22 mouse cellular contexts compared by ENCODE assay signal in genomic region chr6:67314697-67315096, GRCm38 (mm10).
DNase-seq lines count a peak whose midpoint lies in the region; ATAC-seq and TF ChIP-seq lines count a peak whose summit lies in the region.
"Had no signal": no experiment of that assay in that cellular context is flagged by ENCODE, and none has a peak within 500 bp of the region (broad histone marks: within the 10 kb centered on the region; RNA-seq: fewer than 3 reads in every experiment).

No protein-coding gene starts in this region.

- no peaks in the 10 kb centered on the region for H3K4me1 ChIP-seq in stomach, embryonic 15.5 days
- H3K4me1 ChIP-seq in stomach, postnatal 0 days (replicated peaks; ENCODE audit: control insufficient read depth, insufficient read depth): no peaks in the 10 kb centered on the region
- H3K4me1 ChIP-seq in intestine, embryonic 16.5 days (ENCODE audit: control insufficient read depth, insufficient read depth, low read length): peaks cover 3% of the 10 kb centered on the region; the same call in 1 of the 2 replicates
- H3K4me1 ChIP-seq: embryonic facial prominence, embryonic 13.5 days; embryonic facial prominence, embryonic 15.5 days; forebrain, embryonic 10.5 days; forebrain, embryonic 12.5 days had no signal

- no peak for TF ChIP-seq EP300 in stomach, postnatal 0 days (optimal IDR thresholded peaks at IDR 0.05)

- DNase-seq in stomach, postnatal 0 days (ENCODE audit: low spot score): no peak
- DNase-seq in retina, embryonic 14.5 days (ENCODE audit: low spot score): no peak
- DNase-seq in thymus, postnatal 4 days: no peak
- DNase-seq: adrenal gland, adult 2 months; adrenal gland, postnatal 10 days; adrenal gland, postnatal 25 days; cerebellum, adult 11 months; cerebellum, adult 18-20 months; cerebellum, adult 8-10 months; cerebellum, adult 9-11 months; cerebellum, postnatal 14 days; cerebellum, postnatal 36 days; embryo, embryonic 11 days had no signal

- WGBS in stomach, embryonic 15.5 days: 76% methylated on average over 1 of the region's 1 CpGs
- WGBS in stomach, postnatal 0 days: 60% methylated on average over 1 of the region's 1 CpGs
- 46% methylated on average over 1 of the region's 1 CpGs for WGBS in intestine, embryonic 16.5 days

- no peaks in the 10 kb centered on the region for H3K27me3 ChIP-seq in stomach, embryonic 15.5 days (replicated peaks)
- H3K27me3 ChIP-seq in stomach, postnatal 0 days (ENCODE audit: control insufficient read depth, insufficient read depth, low read length): no peaks in the 10 kb centered on the region
- no peaks in the 10 kb centered on the region for H3K27me3 ChIP-seq in intestine, embryonic 16.5 days (replicated peaks; ENCODE audit: control insufficient read depth, insufficient read depth, low read length)
- H3K27me3 ChIP-seq: embryonic facial prominence, embryonic 13.5 days; embryonic facial prominence, embryonic 15.5 days; forebrain, embryonic 12.5 days had no signal

- H3K27ac ChIP-seq in stomach, embryonic 15.5 days: no peak overlapping the region
- H3K27ac ChIP-seq in stomach, postnatal 0 days (replicated peaks): no peak overlapping the region
- no peak overlapping the region for H3K27ac ChIP-seq in intestine, embryonic 16.5 days (ENCODE audit: low read length)
- H3K27ac ChIP-seq: embryonic facial prominence, embryonic 13.5 days; embryonic facial prominence, embryonic 15.5 days; forebrain, embryonic 10.5 days; forebrain, embryonic 12.5 days had no signal

- no peak for TF ChIP-seq CTCF in stomach, postnatal 0 days (IDR thresholded peaks at IDR 0.05; ENCODE audit: low read depth)

- H3K9ac ChIP-seq in stomach, embryonic 15.5 days: no peak overlapping the region
- H3K9ac ChIP-seq in stomach, postnatal 0 days (ENCODE audit: low read length): no peak overlapping the region
- H3K9ac ChIP-seq in intestine, embryonic 16.5 days (ENCODE audit: low read depth, low read length): no peak overlapping the region
- H3K9ac ChIP-seq: embryonic facial prominence, embryonic 13.5 days; embryonic facial prominence, embryonic 15.5 days; forebrain, embryonic 12.5 days had no signal

- no peaks in the 10 kb centered on the region for H3K36me3 ChIP-seq in stomach, embryonic 15.5 days
- H3K36me3 ChIP-seq in stomach, postnatal 0 days (ENCODE audit: control insufficient read depth, insufficient read depth, low read length): no peaks in the 10 kb centered on the region
- no peaks in the 10 kb centered on the region for H3K36me3 ChIP-seq in intestine, embryonic 16.5 days (ENCODE audit: control insufficient read depth, insufficient read depth, low read length)
- H3K36me3 ChIP-seq: embryonic facial prominence, embryonic 13.5 days; embryonic facial prominence, embryonic 15.5 days; forebrain, embryonic 10.5 days; forebrain, embryonic 12.5 days had no signal

- H3K4me3 ChIP-seq in stomach, embryonic 15.5 days (replicated peaks): no peak overlapping the region
- H3K4me3 ChIP-seq in stomach, postnatal 0 days (ENCODE audit: low read depth, low read length): no peak overlapping the region
- H3K4me3 ChIP-seq in intestine, embryonic 16.5 days (ENCODE audit: low read length): no peak overlapping the region
- H3K4me3 ChIP-seq: embryonic facial prominence, embryonic 13.5 days; embryonic facial prominence, embryonic 15.5 days; erythroblast, embryonic 14.5 days; forebrain, embryonic 10.5 days; forebrain, embryonic 12.5 days had no signal

- no peaks in the 10 kb centered on the region for H3K9me3 ChIP-seq in stomach, embryonic 15.5 days
- no peaks in the 10 kb centered on the region for H3K9me3 ChIP-seq in stomach, postnatal 0 days (ENCODE audit: control insufficient read depth, low read length)
- H3K9me3 ChIP-seq in intestine, embryonic 16.5 days (ENCODE audit: control insufficient read depth, low read length): no peaks in the 10 kb centered on the region
- H3K9me3 ChIP-seq: embryonic facial prominence, embryonic 13.5 days; embryonic facial prominence, embryonic 15.5 days; forebrain, embryonic 10.5 days; forebrain, embryonic 12.5 days had no signal

- no peak overlapping the region for H3K4me2 ChIP-seq in stomach, embryonic 15.5 days
- H3K4me2 ChIP-seq in stomach, postnatal 0 days (replicated peaks; ENCODE audit: low read depth): no peak overlapping the region
- 0 out of 2 replicates have a peak overlapping the region, but pooled peaks have one; percentile 3 for H3K4me2 ChIP-seq in intestine, embryonic 16.5 days (ENCODE audit: low read depth, low read length)
- H3K4me2 ChIP-seq: embryonic facial prominence, embryonic 13.5 days; embryonic facial prominence, embryonic 15.5 days; forebrain, embryonic 12.5 days had no signal

- peak; percentile 63 for ATAC-seq in stomach, embryonic 15.5 days (ENCODE audit: insufficient read depth, low FRiP score, low read depth)
- no peak for ATAC-seq in stomach, postnatal 0 days (ENCODE audit: low FRiP score, low TSS enrichment)
- peak; percentile 94 for ATAC-seq in intestine, embryonic 16.5 days
- ATAC-seq: forebrain, embryonic 14.5 days; forebrain, embryonic 16.5 days had no signal
